Mouse (Mus musculus) megakaryocyte, embryonic 14.5 days (primary cell): ENCODE measurements around the gene Prrx1.

Source experiments
- FLI1 ChIP-seq: IDR thresholded peaks from 2 replicates; pipeline ENCODE4 v1.6.1; 2012; ENCODE audit warnings: low read length, inconsistent platforms, mixed read lengths
- GATA1 ChIP-seq: IDR thresholded peaks from 3 replicates; pipeline ENCODE4 v1.6.1; 2012; ENCODE audit warnings: mixed read lengths, low read length, inconsistent platforms, borderline replicate concordance

DNA sequence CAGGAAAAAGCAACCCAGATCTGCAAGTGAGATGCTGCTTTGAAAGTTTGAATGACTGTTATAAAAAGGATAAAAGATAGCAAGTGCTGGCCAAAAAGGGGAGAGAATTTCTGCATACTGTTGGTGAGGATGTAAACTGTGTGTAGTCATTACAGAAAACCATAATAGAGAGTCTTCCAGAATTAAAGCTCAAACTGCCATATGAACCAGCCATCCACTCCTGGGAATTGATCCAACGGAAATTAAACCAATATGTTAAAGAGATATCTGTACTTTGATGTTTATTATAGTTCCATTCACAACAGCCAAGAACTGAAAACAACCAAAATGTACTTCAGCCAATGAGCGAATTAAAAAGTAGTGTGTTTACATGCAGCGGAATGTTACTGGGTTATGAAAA, 37.5 kb upstream of the Prrx1 start:
- no peak for TF ChIP-seq FLI1
- TF ChIP-seq GATA1 = no peak
